Mouse (Mus musculus) kidney, adult 11 months (tissue): ENCODE data around the gene Bcl2l2.
A peak's percentile ranks its signal among the peaks of the same experiment; 100 is the strongest.

Experiments
- DNase-seq: peaks from one replicate; pipeline ENCODE4 v3.0.0; 2022

The Bcl2l2 gene

GRCm38 (mm10) chr14:54894296-54895151 is 11.3 kb downstream of the Bcl2l2 start:
- peak; percentile 51 for DNase-seq

- DNase-seq = no peak
Measured at GRCm38 (mm10) chr14:54897445-54897844, 14.3 kb downstream of the Bcl2l2 start.

DNA sequence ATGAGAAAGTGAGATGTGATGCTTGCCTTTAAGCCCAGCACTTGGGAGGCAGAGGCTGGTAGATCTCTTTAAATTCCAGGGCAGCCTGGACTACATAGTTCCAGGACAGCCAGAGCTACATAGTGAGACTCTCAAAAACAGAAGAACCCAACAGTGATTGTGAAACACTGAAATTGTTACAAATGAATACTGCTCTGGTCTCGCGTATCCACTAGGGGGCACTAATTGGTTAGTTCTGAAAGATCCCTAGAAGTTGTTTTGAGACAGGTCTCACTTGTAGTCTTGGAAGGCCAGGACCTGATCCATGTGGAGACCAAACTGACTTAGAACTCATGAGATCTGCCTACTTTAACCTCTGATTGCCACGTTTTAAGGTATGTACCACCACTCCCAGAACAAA is 17.2 kb downstream of the Bcl2l2 start:
- DNase-seq = peak; percentile 73

DNA sequence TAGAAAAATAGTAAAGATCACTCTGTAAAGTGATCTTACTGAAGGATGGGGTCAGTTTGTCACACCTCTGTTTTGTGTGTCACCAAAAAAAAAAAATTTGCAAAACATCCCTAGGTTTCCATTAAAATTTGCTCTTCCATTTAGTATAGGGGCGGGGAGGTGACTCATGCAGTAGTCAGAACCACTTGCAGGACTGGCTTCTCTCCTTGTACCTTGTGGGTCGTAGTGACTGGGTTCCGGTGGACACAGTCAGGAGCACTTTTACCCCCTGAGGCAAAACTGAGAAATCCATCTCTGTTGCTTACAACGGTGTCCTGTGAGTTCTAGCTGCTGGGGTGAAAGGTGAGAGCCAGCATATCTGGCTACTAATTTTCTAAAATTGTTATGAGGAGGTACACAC is 20.5 kb downstream of the Bcl2l2 start:
- no peak for DNase-seq

GRCm38 (mm10) chr14:54908682-54909081 is 25.5 kb downstream of the Bcl2l2 start:
- no peak for DNase-seq

GRCm38 (mm10) chr14:54912109-54912850 is 29.1 kb downstream of the Bcl2l2 start:
- DNase-seq = no peak

- DNase-seq = peak; percentile 38
Measured at GRCm38 (mm10) chr14:54912886-54913285, 29.7 kb downstream of the Bcl2l2 start, which contains the start of gene Slc22a17. Slc22a17 (minus strand) TSS chr14:54913132.

- no peak for DNase-seq
Measured at GRCm38 (mm10) chr14:54913343-54913742, 30.2 kb downstream of the Bcl2l2 start.

DNA sequence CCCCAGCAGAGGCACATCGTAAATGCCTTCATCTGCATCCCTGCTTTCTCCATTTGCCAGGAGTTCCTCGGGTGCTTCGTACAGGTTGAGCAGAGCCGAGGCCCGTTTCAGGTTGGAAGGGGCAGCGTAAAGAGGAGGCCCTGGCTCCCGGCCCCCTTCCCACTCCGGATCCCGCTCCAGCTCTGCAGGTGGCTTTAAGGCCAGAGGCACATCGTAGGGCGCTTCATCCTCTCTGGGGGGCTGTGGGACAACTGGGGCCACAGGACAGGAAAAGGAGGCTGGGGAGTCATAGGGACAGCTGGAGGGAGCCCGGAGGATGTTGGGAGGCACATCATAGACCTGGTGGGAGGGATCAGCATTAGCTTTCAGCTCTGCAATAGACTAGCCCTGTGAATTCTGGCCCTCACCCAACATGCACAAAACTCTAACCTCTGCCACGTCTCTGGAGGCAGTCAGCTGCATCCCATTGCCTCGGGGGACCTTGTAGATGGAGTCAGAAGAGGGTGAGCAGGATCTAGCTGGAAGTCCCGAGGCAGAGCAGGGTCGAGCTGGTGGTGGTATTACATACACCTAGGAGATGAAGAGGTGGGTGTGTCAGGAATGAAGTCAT is 37.0 kb downstream of the Bcl2l2 start:
- no peak for DNase-seq

DNA sequence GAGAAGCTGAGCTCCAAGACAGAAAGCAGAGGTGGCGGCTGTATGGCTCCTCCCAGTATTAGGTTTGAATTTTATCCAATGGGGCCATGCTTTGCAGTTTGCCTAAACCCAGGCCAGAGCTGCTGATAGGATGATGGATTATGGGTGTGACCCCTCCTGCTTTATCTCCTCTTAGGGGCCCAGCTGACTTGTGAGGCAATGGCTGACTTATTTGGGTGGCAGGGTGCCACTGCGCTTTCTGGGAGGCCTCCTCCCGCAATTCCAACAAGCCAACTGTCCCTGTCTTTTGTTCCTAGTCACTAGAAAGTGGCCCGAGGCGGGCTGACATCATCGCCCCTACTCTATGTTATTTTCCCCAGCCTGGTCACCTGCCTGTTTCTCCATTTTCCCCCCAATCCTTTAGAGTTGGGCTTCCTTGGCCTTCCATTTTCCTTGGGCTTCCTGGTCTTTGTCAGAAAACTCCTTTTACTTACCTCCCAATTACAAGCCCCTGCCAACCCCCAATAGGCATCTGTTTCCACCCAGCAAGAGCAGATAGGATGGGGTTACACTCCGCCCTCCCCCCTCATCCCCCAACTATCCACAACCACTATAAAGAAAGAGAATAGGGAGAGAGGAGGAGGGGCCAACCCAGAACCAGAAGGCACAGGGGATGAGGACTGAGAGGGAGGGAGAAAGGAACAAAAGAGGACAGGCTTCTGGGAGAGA is 41.6 kb downstream of the Bcl2l2 start:
- DNase-seq = no peak

DNA sequence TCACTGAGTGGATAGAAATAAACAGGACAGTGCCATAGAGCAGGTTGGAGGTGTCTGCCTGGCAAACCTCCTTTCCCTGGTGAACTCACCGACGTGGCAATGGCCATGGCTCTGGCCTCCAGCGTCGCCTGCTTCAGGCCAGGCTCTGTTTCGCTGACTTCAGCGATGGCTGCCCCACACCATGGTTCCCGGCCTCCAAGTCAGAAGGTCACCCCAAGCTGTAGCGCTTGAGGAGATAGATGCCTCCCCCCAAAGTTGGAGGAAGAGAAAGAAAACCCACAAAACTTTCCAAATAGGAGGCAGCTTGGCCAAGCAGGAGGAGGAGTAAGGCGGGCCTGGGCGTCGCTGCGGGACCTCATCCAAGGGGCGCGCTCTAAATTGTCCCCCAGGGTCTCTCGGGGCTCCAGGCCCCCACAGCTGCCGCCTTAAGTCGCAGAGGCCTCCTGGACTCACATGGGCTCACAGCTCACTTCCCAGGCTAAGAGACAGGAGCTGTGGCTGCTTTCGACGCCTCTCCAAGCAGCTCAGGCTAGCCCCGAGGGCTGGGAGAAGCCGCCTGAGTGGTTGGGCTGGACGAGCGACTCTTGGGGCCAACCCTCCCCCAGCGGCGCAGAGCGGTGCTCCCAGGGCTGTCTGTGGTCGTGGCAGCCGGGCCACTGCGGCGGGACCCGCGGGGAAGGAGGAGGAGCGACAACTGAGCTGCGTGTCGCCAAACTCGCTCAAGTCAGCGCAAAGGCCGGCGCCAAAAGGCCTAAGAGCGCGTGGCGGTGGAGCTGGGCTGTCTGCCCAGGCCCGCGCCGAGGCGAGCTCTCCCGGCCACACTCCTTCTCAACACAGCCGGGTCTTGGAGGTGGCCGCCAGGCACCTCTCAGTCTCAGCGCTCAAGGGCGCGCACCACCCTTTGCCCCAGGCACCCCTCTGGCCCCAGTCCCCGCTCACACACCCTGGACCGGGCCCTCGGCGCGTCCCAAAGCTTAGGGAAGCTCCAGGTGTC is 42.5 kb downstream of the Bcl2l2 start, which contains the start of gene Efs:
Gene Efs (minus strand): TSS at position 778 of the 994 bp plus-strand sequence.
- DNase-seq = peak; percentile 35

- no peak for DNase-seq
Measured at GRCm38 (mm10) chr14:54926401-54927158, 43.4 kb downstream of the Bcl2l2 start.

GRCm38 (mm10) chr14:54927296-54927695 is 44.1 kb downstream of the Bcl2l2 start:
- no peak for DNase-seq

DNA sequence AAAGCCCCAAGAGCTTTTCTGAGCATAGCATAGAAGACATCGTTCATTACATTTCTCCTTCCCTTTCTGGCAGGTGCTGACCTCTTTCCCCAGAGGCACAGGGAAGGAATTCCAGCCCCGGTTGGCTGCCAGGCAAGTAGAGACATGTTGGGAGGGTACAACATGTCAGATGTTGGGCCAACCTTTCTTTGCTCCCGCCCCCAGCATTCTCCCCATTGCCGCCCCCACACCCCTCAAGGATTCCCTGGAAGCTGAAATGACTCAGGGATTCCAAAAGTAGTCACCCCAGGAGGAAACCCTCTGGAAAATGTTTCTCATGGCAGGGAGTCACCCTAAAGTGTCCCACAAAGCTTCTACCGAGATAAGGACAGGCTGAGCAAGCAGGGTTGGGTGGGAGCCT is 46.6 kb downstream of the Bcl2l2 start:
- DNase-seq = no peak

DNA sequence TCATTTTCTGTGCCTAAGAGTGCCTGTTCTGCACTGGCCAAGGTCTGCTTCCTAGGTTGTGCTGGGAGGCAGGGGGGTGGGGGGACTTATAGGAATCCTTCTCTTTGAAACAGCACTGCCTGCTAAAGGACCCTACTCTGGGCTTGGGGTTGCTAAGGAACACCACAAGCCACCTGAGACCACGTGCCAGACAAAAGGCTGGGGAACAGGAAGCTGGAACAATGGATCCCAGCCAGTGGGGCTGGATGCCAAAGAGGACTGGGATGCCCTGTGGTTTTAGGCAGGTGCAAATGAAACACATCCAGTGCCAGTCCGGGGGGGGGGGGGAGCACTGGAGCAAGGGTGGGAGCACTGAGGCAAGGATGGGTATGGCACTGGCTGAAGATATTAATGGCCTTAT is 47.3 kb downstream of the Bcl2l2 start:
- DNase-seq = no peak

GRCm38 (mm10) chr14:54932645-54933150 is 49.5 kb downstream of the Bcl2l2 start, which contains the start of gene Il25:
Il25 (plus strand) TSS chr14:54932695.
- DNase-seq = no peak

DNA sequence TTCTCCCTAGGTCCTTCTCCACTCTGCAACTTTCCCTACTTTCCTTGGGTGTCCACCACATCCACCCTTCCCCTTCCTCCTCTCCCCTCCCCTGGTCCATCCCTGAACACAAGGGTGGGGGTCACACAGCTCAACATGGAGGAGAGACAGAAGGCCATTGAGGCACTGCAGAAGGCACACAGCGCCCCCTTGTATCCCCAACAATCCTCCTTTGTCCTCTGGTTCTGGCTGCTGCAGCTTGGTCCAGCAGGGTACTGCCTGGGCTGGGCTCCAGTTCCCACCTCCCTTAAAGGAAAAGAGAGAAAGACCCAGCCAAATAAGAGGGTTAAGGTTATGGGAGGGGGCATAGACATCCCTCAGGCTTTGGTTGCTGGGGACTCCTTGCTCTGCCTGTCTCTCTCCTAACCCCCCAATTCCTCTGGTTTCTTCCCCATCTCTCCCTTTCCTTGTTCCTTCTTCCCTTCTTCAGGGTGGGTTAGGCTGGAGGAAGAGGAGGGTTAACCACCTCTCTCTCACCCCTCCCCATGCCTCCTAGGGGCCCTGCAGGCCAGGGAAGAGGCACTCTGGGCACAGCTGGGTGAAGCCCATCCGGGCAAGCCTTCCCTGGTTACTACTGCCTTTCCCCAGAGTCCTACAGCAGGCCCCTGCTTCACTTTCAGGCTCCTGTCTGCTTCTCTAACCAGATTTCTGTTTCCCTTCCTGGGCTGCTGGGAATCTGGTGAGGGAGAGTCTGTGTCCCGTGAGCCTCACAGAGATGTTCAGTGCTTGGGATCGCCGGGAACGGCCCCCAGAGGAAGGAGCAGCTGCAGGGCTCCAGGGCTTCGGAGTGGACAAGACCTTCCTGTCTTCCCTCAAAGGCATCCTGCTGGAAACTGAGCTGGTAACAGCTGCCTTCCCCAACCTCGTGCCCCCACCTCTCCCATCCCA is 53.0 kb downstream of the Bcl2l2 start, which contains the start of gene Cmtm5:
Gene Cmtm5 (plus strand): TSS at position 358 of the 927 bp plus-strand sequence.
- DNase-seq = no peak

GRCm38 (mm10) chr14:54936831-54937160 is 53.6 kb downstream of the Bcl2l2 start:
- no peak for DNase-seq
